Mouse (Mus musculus) cerebellum, adult 2 months (tissue): ENCODE data around the gene Nfkbia.

Source experiments
- CTCF ChIP-seq: fragments of 200-500 bp; IDR thresholded peaks from 2 replicates; pipeline ENCODE4 v1.5.1; 2011; ENCODE audit warnings: low read depth, mild to moderate bottlenecking, control low read depth, low read length, moderate library complexity, borderline replicate concordance; ENCODE audit not compliant: insufficient read depth
- POLR2A ChIP-seq: fragments of 200-500 bp; IDR thresholded peaks from 2 replicates; pipeline ENCODE4 v1.6.1; 2011; ENCODE audit warnings: low read length, control low read depth, borderline replicate concordance; ENCODE audit not compliant: insufficient read depth

- TF ChIP-seq POLR2A = no peak
- TF ChIP-seq CTCF = no peak
Measured at GRCm38 (mm10) chr12:55495902-55496605, 3.6 kb upstream of the Nfkbia start.
